Mouse (Mus musculus) limb, embryonic 12.5 days (tissue): Measurements from ENCODE around the gene Tenm2. TPM values are rescaled to one million over a fixed set of nuclear protein-coding genes. Genes with fewer than 3 reads are reported as not detected.

Experiments used
- ATAC-seq: fragments of 200-750 bp; cut with Nextera tagmentation; 2 replicates; pipeline ENCODE4 v1.8.0; 2017; ENCODE audit warnings: low read depth, moderate TSS enrichment; ENCODE audit not compliant: insufficient number of reproducible peaks, insufficient read depth, low FRiP score, low TSS enrichment
- H3K27ac ChIP-seq: fragments of 300-500 bp; sonication (generic); 2 replicates; pipeline ENCODE4 v1.5.1; 2016; ENCODE audit warnings: mild to moderate bottlenecking, moderate library complexity
- H3K27me3 ChIP-seq: fragments of 300-500 bp; sonication (generic); 2 replicates; pipeline ENCODE4 v1.6.1; 2016; ENCODE audit warnings: mild to moderate bottlenecking, moderate library complexity
- H3K36me3 ChIP-seq: fragments of 300-500 bp; sonication (generic); 2 replicates; pipeline ENCODE4 v1.6.1; 2016; ENCODE audit warnings: mild to moderate bottlenecking, moderate library complexity
- H3K4me1 ChIP-seq: fragments of 300-500 bp; sonication (generic); replicated peaks from 2 replicates; pipeline ENCODE4 v1.6.1; 2016
- H3K4me2 ChIP-seq: fragments of 300-500 bp; sonication (generic); 2 replicates; pipeline ENCODE4 v1.6.1; 2016; ENCODE audit warnings: mild to moderate bottlenecking, moderate library complexity
- H3K4me3 ChIP-seq: fragments of 300-500 bp; sonication (generic); replicated peaks from 2 replicates; pipeline ENCODE4 v1.5.1; 2016; ENCODE audit warnings: mild to moderate bottlenecking
- H3K9ac ChIP-seq: fragments of 300-500 bp; sonication (generic); replicated peaks from 2 replicates; pipeline ENCODE4 v1.6.1; 2016; ENCODE audit warnings: mild to moderate bottlenecking, moderate library complexity
- H3K9me3 ChIP-seq: fragments of 300-500 bp; sonication (generic); 2 replicates; pipeline ENCODE4 v1.6.1; 2016; ENCODE audit warnings: mild to moderate bottlenecking, moderate library complexity
- WGBS: fragments of 180-500 bp; shearing (Covaris S2); methylation state at CpG from one replicate; pipeline ENCODE4 v1.1.7; 2016; 5-methylcytosine and 5-hydroxymethylcytosine counted together
- polyA plus RNA-seq: library from polyadenylated mRNA; unstranded; fragments of >200 nt; fragmentation: Nextera tagmentation; extraction: Ambion mirVana; gene quantifications from 2 replicates; pipeline ENCODE4 v1.2.1, GENCODE M21; 2016

Gene Tenm2
- polyA plus RNA-seq, 1 experiment from 2014 or later: 0.94 TPM

- Histone ChIP-seq H3K27ac (no peak overlapping the region), H3K4me1 (no peaks in the 10 kb centered on the region), H3K4me3 (no peak overlapping the region), H3K27me3 (no peaks in the 10 kb centered on the region), H3K9ac (no peak overlapping the region), H3K4me2 (no peak overlapping the region), H3K36me3 (no peaks in the 10 kb centered on the region), H3K9me3 (no peaks in the 10 kb centered on the region)
- ATAC-seq: no peak
- 58% methylated on average over 1 of the region's 1 CpGs for WGBS
Measured at GRCm38 (mm10) chr11:36203896-36204295, 1031.9 kb downstream of the Tenm2 start.

GRCm38 (mm10) chr11:36194348-36194747 is 1041.4 kb downstream of the Tenm2 start:
- no peak overlapping the region for H3K4me3 ChIP-seq
- H3K4me2 ChIP-seq: no peak overlapping the region
- 0 out of 2 replicates have a peak, but pooled peaks cover 2% of the 10 kb centered on the region for H3K27me3 ChIP-seq
- 0 out of 2 replicates have a peak, but pooled peaks cover 8% of the 10 kb centered on the region for H3K9me3 ChIP-seq
- no peaks in the 10 kb centered on the region for H3K36me3 ChIP-seq
- H3K4me1 ChIP-seq: no peaks in the 10 kb centered on the region
- no peak overlapping the region for H3K27ac ChIP-seq
- no peak overlapping the region for H3K9ac ChIP-seq
- no peak for ATAC-seq
- WGBS: 79% methylated on average over 2 of the region's 2 CpGs

- no peak overlapping the region for H3K27ac ChIP-seq
- H3K36me3 ChIP-seq: no peaks in the 10 kb centered on the region
- H3K9ac ChIP-seq: no peak overlapping the region
- no peak overlapping the region for H3K4me2 ChIP-seq
- 55% methylated on average over 7 of the region's 7 CpGs for WGBS
- no peaks in the 10 kb centered on the region; the same call in 1 of the 2 replicates for H3K9me3 ChIP-seq
- H3K4me1 ChIP-seq: peaks cover 12% of the 10 kb centered on the region
- no peak for ATAC-seq
- no peak overlapping the region for H3K4me3 ChIP-seq
- H3K27me3 ChIP-seq: peaks cover 5% of the 10 kb centered on the region; the same call in 1 of the 2 replicates
Measured at GRCm38 (mm10) chr11:36176106-36176505, 1059.7 kb downstream of the Tenm2 start.

- H3K9ac ChIP-seq: no peak overlapping the region
- ATAC-seq: no peak
- 62% methylated on average over 11 of the region's 11 CpGs for WGBS
- H3K4me1 ChIP-seq: peaks cover 15% of the 10 kb centered on the region
- no peaks in the 10 kb centered on the region for H3K36me3 ChIP-seq
- H3K4me2 ChIP-seq: no peak overlapping the region
- H3K27ac ChIP-seq: no peak overlapping the region
- H3K4me3 ChIP-seq: no peak overlapping the region
- H3K9me3 ChIP-seq: no peaks in the 10 kb centered on the region; the same call in 1 of the 2 replicates
- peaks cover 5% of the 10 kb centered on the region; the same call in 1 of the 2 replicates for H3K27me3 ChIP-seq
Measured at GRCm38 (mm10) chr11:36173076-36173690, 1062.6 kb downstream of the Tenm2 start.

GRCm38 (mm10) chr11:36172520-36172919 is 1063.2 kb downstream of the Tenm2 start:
- no peak overlapping the region for H3K4me3 ChIP-seq
- no peak overlapping the region for H3K4me2 ChIP-seq
- no peak for ATAC-seq
- peaks cover 5% of the 10 kb centered on the region; the same call in 1 of the 2 replicates for H3K27me3 ChIP-seq
- WGBS: 88% methylated on average over 6 of the region's 6 CpGs
- no peak overlapping the region for H3K27ac ChIP-seq
- H3K36me3 ChIP-seq: no peaks in the 10 kb centered on the region
- no peaks in the 10 kb centered on the region; the same call in 1 of the 2 replicates for H3K9me3 ChIP-seq
- no peak overlapping the region for H3K9ac ChIP-seq
- peaks cover 15% of the 10 kb centered on the region for H3K4me1 ChIP-seq

- ATAC-seq: no peak
- no peak overlapping the region for H3K27ac ChIP-seq
- no peak overlapping the region for H3K9ac ChIP-seq
- H3K27me3 ChIP-seq: peaks cover 5% of the 10 kb centered on the region; the same call in 1 of the 2 replicates
- no peaks in the 10 kb centered on the region for H3K9me3 ChIP-seq
- H3K4me2 ChIP-seq: no peak overlapping the region
- 86% methylated on average over 7 of the region's 7 CpGs for WGBS
- no peaks in the 10 kb centered on the region for H3K36me3 ChIP-seq
- no peak overlapping the region for H3K4me3 ChIP-seq
- H3K4me1 ChIP-seq: peaks cover 15% of the 10 kb centered on the region
Measured at GRCm38 (mm10) chr11:36171991-36172390, 1063.8 kb downstream of the Tenm2 start.

- Histone ChIP-seq H3K4me3 (no peak overlapping the region), H3K27me3 (peaks cover 4% of the 10 kb centered on the region; the same call in 1 of the 2 replicates), H3K4me2 (no peak overlapping the region), H3K9ac (no peak overlapping the region), H3K27ac (no peak overlapping the region), H3K4me1 (peaks cover 15% of the 10 kb centered on the region), H3K36me3 (no peaks in the 10 kb centered on the region), H3K9me3 (no peaks in the 10 kb centered on the region)
- no peak for ATAC-seq
- WGBS: 94% methylated on average over 12 of the region's 12 CpGs
Measured at GRCm38 (mm10) chr11:36171221-36171620, 1064.5 kb downstream of the Tenm2 start.

GRCm38 (mm10) chr11:36169738-36170137 is 1066.0 kb downstream of the Tenm2 start:
- H3K4me1 ChIP-seq: 0 out of 2 replicates have a peak, but pooled peaks cover 3% of the 10 kb centered on the region
- H3K36me3 ChIP-seq: no peaks in the 10 kb centered on the region
- 59% methylated on average over 4 of the region's 4 CpGs for WGBS
- H3K4me3 ChIP-seq: no peak overlapping the region
- H3K9ac ChIP-seq: no peak overlapping the region
- H3K9me3 ChIP-seq: no peaks in the 10 kb centered on the region
- H3K27ac ChIP-seq: no peak overlapping the region
- ATAC-seq: 0 out of 2 replicates have a peak, but pooled peaks have one; percentile 40
- no peak overlapping the region for H3K4me2 ChIP-seq
- H3K27me3 ChIP-seq: no peaks in the 10 kb centered on the region

- H3K36me3 ChIP-seq: no peaks in the 10 kb centered on the region
- H3K4me2 ChIP-seq: no peak overlapping the region
- H3K4me1 ChIP-seq: 0 out of 2 replicates have a peak, but pooled peaks cover 3% of the 10 kb centered on the region
- no peak overlapping the region for H3K9ac ChIP-seq
- H3K4me3 ChIP-seq: no peak overlapping the region
- ATAC-seq: no peak
- H3K9me3 ChIP-seq: no peaks in the 10 kb centered on the region
- WGBS: 85% methylated on average over 6 of the region's 6 CpGs
- H3K27ac ChIP-seq: no peak overlapping the region
- no peaks in the 10 kb centered on the region for H3K27me3 ChIP-seq
Measured at GRCm38 (mm10) chr11:36168921-36169537, 1066.7 kb downstream of the Tenm2 start.

GRCm38 (mm10) chr11:36167766-36168318 is 1067.9 kb downstream of the Tenm2 start:
- 0 out of 2 replicates have a peak, but pooled peaks cover 3% of the 10 kb centered on the region for H3K4me1 ChIP-seq
- H3K36me3 ChIP-seq: no peaks in the 10 kb centered on the region
- 0 out of 2 replicates have a peak, but pooled peaks cover 3% of the 10 kb centered on the region for H3K27me3 ChIP-seq
- 87% methylated on average over 10 of the region's 10 CpGs for WGBS
- H3K9me3 ChIP-seq: no peaks in the 10 kb centered on the region
- no peak overlapping the region for H3K4me3 ChIP-seq
- no peak overlapping the region for H3K4me2 ChIP-seq
- H3K27ac ChIP-seq: no peak overlapping the region
- H3K9ac ChIP-seq: no peak overlapping the region
- ATAC-seq: no peak

GRCm38 (mm10) chr11:36163580-36163979 is 1072.2 kb downstream of the Tenm2 start:
- Histone ChIP-seq H3K9me3 (no peaks in the 10 kb centered on the region), H3K4me1 (no peaks in the 10 kb centered on the region), H3K27me3 (0 out of 2 replicates have a peak, but pooled peaks cover 3% of the 10 kb centered on the region), H3K9ac (no peak overlapping the region), H3K27ac (no peak overlapping the region), H3K4me3 (no peak overlapping the region), H3K36me3 (no peaks in the 10 kb centered on the region), H3K4me2 (no peak overlapping the region)
- ATAC-seq: no peak
- WGBS: 87% methylated on average over 11 of the region's 11 CpGs
